Mouse (Mus musculus): ENCODE measurements around the gene Hist1h4k. TPM values are rescaled to one million over a fixed set of nuclear protein-coding genes. Genes with fewer than 3 reads are reported as not detected.
"Not testable (repeated sequence)": the region's sequence is repeated elsewhere in the genome, so short reads cannot be mapped to it uniquely, and the experiment has no call there.

Hist1h4k gene
- total and polyA plus RNA-seq, 3 experiments, result 4.9 to 31.5 (median 24.6) TPM

DNA sequence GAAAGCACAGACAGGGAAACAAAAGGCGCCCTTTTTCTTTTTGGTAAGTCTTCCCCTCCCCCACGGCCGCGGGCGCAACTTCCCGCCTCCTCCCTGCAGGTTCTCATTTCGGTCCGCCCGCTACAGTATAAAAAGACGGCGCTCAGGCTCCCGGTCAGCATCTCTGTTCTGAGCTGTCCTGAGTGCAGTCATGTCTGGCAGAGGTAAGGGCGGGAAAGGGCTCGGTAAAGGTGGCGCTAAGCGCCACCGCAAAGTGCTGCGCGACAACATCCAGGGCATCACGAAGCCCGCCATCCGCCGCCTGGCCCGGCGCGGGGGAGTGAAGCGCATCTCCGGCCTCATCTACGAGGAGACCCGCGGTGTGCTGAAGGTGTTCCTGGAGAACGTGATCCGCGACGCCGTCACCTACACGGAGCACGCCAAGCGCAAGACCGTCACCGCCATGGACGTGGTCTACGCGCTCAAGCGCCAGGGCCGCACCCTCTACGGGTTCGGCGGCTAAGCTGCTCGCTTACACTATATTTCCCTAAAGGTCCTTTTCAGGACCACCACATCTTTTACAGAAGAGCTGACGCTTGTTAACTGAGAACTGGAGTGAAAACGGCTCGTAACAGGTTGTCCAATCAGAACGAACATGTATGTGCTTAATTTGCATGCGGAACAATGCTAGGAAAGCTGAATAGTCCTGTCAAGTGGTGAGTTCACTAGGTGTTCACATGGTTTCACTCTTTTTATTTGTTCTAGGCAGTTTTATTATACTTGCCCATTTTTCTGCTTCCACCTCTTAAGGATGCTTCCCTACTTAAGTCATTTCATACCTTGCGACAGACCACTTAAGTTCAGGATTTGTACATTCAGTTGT, 15.2 kb downstream of the Hist1h4k start, which contains the start of gene Hist1h4j:
Hist1h4j (plus strand) TSS at position 159 of the 862 bp plus-strand sequence.
- H3K36me3 ChIP-seq (ENCODE audit: control insufficient read depth, insufficient read depth, low read length); H3K4me1 ChIP-seq (ENCODE audit: control insufficient read depth, insufficient read depth, low read length); H3K79me2 ChIP-seq (replicated peaks; ENCODE audit: control insufficient read depth, insufficient read depth, low read length); H3K27me3 ChIP-seq (ENCODE audit: control insufficient read depth, insufficient read depth, low read length): not testable (repeated sequence)
- WGBS, result 1% methylated on average over 48 of the region's 56 CpGs
- peak within 1 kb of the TSS; percentile 67 for H3K27ac ChIP-seq
- intact Hi-C loops (cut with DNase I), result loop anchor here (1.0 to 2.0 kb wide), 3 partner anchors 16 to 24 kb away; partner anchors contain the start of gene Hist1h4k
- peak; percentile 75 for TF ChIP-seq POLR2A (IDR thresholded peaks at IDR 0.05; ENCODE audit: insufficient read depth, low read depth, low read length)
- H3K9ac ChIP-seq (ENCODE audit: low read depth, low read length), result peak within 1 kb of the TSS; percentile 37
- DNase-seq, result peak; percentile 71 to 77
- peak within 1 kb of the TSS; percentile 40 for H3K4me3 ChIP-seq

DNA sequence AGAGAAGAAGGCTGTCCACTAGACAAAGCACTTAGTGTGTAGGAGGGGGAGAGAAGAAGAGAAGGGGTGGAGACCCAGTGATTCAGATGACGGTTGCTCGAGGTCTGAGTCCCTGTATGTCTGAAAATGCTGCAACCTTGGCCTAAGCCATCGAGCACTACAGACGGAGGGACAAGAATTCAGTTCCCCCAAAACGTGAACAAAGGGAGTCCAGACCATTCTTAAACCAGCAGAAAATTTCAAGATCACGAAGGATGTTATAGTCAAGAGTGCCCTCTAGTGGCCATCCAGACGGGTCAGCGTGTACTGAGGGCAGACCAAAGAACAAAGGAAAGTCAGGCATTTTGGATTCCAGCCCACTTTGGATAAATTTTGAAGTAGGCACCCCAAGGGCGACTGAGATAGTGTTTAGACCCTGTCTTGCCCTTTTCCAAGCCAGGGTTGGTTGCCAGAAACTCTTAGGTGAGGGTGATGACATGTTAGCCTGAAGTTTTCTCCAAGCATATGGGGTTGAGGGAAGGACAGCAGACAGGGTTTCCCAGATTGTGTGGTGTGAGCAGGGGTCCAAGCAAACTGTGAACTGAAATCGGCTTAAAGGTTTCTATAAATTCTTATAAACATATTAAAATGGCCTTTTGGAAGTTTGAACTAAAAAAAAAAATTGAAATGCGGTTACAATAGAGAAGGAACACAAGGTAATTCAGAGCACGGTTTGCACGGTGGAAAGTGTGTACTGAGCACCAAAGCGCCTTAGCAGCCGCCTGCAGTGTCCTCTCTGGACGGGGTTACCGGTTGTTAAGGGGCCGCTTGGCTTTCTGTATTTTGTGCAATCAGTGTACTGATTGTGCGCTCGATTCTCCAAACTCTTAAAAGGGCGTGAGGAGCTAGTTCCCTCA, 16.0 kb downstream of the Hist1h4k start:
- Histone ChIP-seq H3K4me1 (ENCODE audit: control insufficient read depth, insufficient read depth, low read length) (peaks cover 2% of the 10 kb centered on the region), H3K4me3 (peak overlapping the region; percentile 40), H3K27ac (peak overlapping the region; percentile 67), H3K27me3 (ENCODE audit: control insufficient read depth, insufficient read depth, low read length) (no peaks in the 10 kb centered on the region), H3K36me3 (ENCODE audit: control insufficient read depth, insufficient read depth, low read length) (no peaks in the 10 kb centered on the region), H3K9ac (ENCODE audit: low read depth, low read length) (peak overlapping the region; percentile 37; the same call in 1 of the 2 replicates), H3K79me2 (replicated peaks; ENCODE audit: control insufficient read depth, insufficient read depth, low read length) (no peaks in the 10 kb centered on the region)
- DNase-seq, result peak; percentile 62 to 70
- TF ChIP-seq EP300 (IDR thresholded peaks at IDR 0.05; ENCODE audit: insufficient read depth, low read depth, low read length), result 0 out of 2 replicates have a peak, but pooled peaks have one; percentile 70
- TF ChIP-seq CTCF (IDR thresholded peaks at IDR 0.05), result peak; percentile 91
- no peak for TF ChIP-seq POLR2A (IDR thresholded peaks at IDR 0.05; ENCODE audit: insufficient read depth, low read depth, low read length)
- intact Hi-C loops (cut with DNase I), result loop anchor here (1.0 to 2.0 kb wide), 3 partner anchors 17 to 23 kb away; partner anchors contain the start of gene Hist1h4k
- WGBS, result under 1% methylated on average over 21 of the region's 21 CpGs

DNA sequence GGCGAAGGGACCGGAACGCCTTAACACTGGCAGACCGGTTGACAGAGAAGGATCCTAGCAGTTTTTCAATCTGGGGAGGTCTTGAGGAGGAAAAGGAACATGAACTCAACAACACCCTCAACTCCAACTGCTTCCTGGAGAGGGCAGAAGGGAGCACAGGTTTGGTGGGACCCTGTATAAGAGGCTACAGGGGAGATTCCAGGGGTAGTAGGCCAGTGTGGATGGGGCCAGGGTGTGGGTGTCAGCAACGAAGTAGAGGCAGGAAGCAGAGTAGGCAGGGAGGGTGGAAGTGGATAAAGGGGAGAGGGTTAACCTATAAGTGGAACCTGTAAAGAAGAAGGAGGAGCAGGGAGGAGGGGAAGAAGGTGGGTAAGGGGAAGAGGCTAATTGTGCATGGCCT, 16.8 kb downstream of the Hist1h4k start:
- no peak for TF ChIP-seq CTCF (IDR thresholded peaks at IDR 0.05)
- no peak for TF ChIP-seq EP300 (IDR thresholded peaks at IDR 0.05; ENCODE audit: insufficient read depth, low read depth, low read length)
- TF ChIP-seq POLR2A (IDR thresholded peaks at IDR 0.05; ENCODE audit: insufficient read depth, low read depth, low read length), result no peak
- Histone ChIP-seq H3K36me3 (ENCODE audit: control insufficient read depth, insufficient read depth, low read length) (no peaks in the 10 kb centered on the region), H3K79me2 (replicated peaks; ENCODE audit: control insufficient read depth, insufficient read depth, low read length) (no peaks in the 10 kb centered on the region), H3K27me3 (ENCODE audit: control insufficient read depth, insufficient read depth, low read length) (no peaks in the 10 kb centered on the region), H3K4me3 (no peak overlapping the region), H3K27ac (no peak overlapping the region), H3K4me1 (ENCODE audit: control insufficient read depth, insufficient read depth, low read length) (peaks cover 2% of the 10 kb centered on the region), H3K9ac (ENCODE audit: low read depth, low read length) (no peak overlapping the region)
- DNase-seq, result no peak
- intact Hi-C loops (cut with DNase I), result no loop called here
- 82% methylated on average over 5 of the region's 5 CpGs for WGBS

DNA sequence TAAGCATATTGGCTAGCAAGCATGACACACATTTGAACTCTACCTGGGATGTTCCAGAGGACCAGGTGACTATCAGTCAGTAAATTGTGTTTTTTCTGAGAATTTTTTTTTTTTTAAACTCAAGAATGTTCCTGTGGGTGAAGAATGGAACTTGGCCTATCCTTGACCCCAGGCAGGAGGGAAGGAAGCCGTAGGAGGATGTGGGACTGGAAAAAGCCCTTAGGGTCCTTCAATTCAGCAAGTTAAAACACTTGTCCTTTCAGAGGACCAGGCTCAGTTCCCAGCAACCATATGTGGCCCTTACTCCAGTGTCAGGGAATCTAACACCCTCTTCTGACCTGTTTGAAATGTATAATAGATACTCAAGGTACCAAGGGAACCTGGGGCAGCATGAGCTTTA, 20.8 kb downstream of the Hist1h4k start:
- TF ChIP-seq EP300 (IDR thresholded peaks at IDR 0.05; ENCODE audit: insufficient read depth, low read depth, low read length), result no peak
- no peak for TF ChIP-seq CTCF (IDR thresholded peaks at IDR 0.05)
- no peak for TF ChIP-seq POLR2A (IDR thresholded peaks at IDR 0.05; ENCODE audit: insufficient read depth, low read depth, low read length)
- no peaks in the 10 kb centered on the region for H3K79me2 ChIP-seq (replicated peaks; ENCODE audit: control insufficient read depth, insufficient read depth, low read length)
- H3K27ac ChIP-seq, result no peak overlapping the region
- peaks cover 2% of the 10 kb centered on the region for H3K4me1 ChIP-seq (ENCODE audit: control insufficient read depth, insufficient read depth, low read length)
- no peak overlapping the region for H3K9ac ChIP-seq (ENCODE audit: low read depth, low read length)
- H3K27me3 ChIP-seq (ENCODE audit: control insufficient read depth, insufficient read depth, low read length), result no peaks in the 10 kb centered on the region
- H3K36me3 ChIP-seq (ENCODE audit: control insufficient read depth, insufficient read depth, low read length), result no peaks in the 10 kb centered on the region
- WGBS, result 58% methylated on average over 1 of the region's 1 CpGs
- intact Hi-C loops (cut with DNase I), result no loop called here
- DNase-seq, result no peak
- H3K4me3 ChIP-seq, result no peak overlapping the region

DNA sequence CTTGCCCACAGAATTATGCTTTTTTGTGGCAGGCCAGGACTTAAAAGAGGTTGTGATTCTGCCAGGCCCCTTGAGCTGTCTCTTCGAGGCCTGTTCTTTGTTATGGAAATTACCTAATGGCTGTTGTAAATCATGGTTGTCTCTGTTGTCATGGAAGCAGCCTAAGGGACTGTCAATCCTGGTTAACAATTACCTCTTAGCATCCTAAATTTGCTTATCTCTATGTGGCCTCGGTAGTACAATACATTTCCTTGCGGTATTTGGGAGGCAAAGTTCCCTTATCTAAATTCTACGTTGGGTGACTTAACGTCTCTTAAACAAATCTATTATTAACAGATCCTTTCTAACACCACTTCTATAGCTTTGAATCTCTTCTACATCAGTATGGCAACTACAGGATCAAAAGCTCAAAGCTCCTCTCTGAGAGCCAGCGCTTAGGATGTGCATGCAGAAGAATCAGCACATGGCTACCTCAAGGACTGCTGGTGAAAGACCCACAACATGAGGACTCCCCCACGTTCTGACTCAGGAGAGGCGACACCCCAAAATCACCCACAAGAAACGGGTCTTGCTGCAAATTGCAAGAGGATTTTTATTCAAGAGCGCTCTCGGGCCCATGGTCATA, 22.2 kb downstream of the Hist1h4k start:
- H3K79me2 ChIP-seq (replicated peaks; ENCODE audit: control insufficient read depth, insufficient read depth, low read length), result no peaks in the 10 kb centered on the region
- H3K9ac ChIP-seq (ENCODE audit: low read depth, low read length), result no peak overlapping the region
- no peak overlapping the region for H3K4me3 ChIP-seq
- TF ChIP-seq CTCF (IDR thresholded peaks at IDR 0.05) (no peak), EP300 (IDR thresholded peaks at IDR 0.05; ENCODE audit: insufficient read depth, low read depth, low read length) (no peak), POLR2A (IDR thresholded peaks at IDR 0.05; ENCODE audit: insufficient read depth, low read depth, low read length) (no peak)
- no peak for DNase-seq
- intact Hi-C loops (cut with DNase I), result no loop called here
- 63% methylated on average over 11 of the region's 11 CpGs for WGBS
- no peaks in the 10 kb centered on the region for H3K27me3 ChIP-seq (ENCODE audit: control insufficient read depth, insufficient read depth, low read length)
- H3K36me3 ChIP-seq (ENCODE audit: control insufficient read depth, insufficient read depth, low read length), result no peaks in the 10 kb centered on the region
- H3K4me1 ChIP-seq (ENCODE audit: control insufficient read depth, insufficient read depth, low read length), result no peaks in the 10 kb centered on the region
- no peak overlapping the region for H3K27ac ChIP-seq
